Mouse (Mus musculus) CH12.LX (cell line): ENCODE results near the gene Cib1. TPM values are rescaled to one million over a fixed set of nuclear protein-coding genes. Genes with fewer than 3 reads are reported as not detected.

ENCODE experiments used
- DNase-seq: peaks from one replicate; pipeline ENCODE4 v3.0.0-alpha.2; 2013; ENCODE audit errors: extremely low read depth
- H3K27ac ChIP-seq: 2 replicates; pipeline ENCODE4 v1.5.1; 2012; ENCODE audit warnings: low read depth, mild to moderate bottlenecking, control low read depth, moderate library complexity; ENCODE audit not compliant: insufficient read depth
- H3K27me3 ChIP-seq: replicated peaks from 2 replicates; pipeline ENCODE3; 2012; ENCODE audit warnings: inconsistent platforms
- H3K36me3 ChIP-seq, 2 experiments: replicated peaks in 1 of 2; 2 replicates each; pipeline versions ENCODE3 to v1.6.1; 2012; ENCODE audit warnings: inconsistent platforms in 1 of 2, low read length in 1 of 2, mild to moderate bottlenecking in 1 of 2, mixed read lengths in 1 of 2, moderate library complexity in 1 of 2; ENCODE audit not compliant: control insufficient read depth in 1 of 2, insufficient read depth in 1 of 2
- H3K4me1 ChIP-seq, 2 experiments: 2 replicates each; pipeline ENCODE4 v1.6.1; 2012; ENCODE audit warnings: inconsistent platforms in 1 of 2, moderate library complexity in 1 of 2; ENCODE audit not compliant: insufficient read depth in 2 of 2, control insufficient read depth in 1 of 2
- H3K4me2 ChIP-seq: 2 replicates; pipeline ENCODE4 v1.6.1; 2012; ENCODE audit warnings: low read depth, mild to moderate bottlenecking, control low read depth; ENCODE audit not compliant: poor library complexity, insufficient read depth, severe bottlenecking
- H3K4me3 ChIP-seq, 3 experiments: fragments of 150-350 bp in 1 of 3; sonication (generic) in 1 of 3; replicated peaks in 1 of 3; 2 replicates each; pipeline versions ENCODE3 to v1.5.1; 2011 to 2012; ENCODE audit warnings: low read depth in 2 of 3, low read length in 2 of 3, mild to moderate bottlenecking in 2 of 3, moderate library complexity in 2 of 3, control low read depth in 1 of 3, improper control_type of control experiment in 1 of 3, inconsistent platforms in 1 of 3, mixed read lengths in 1 of 3; ENCODE audit not compliant: poor library complexity in 1 of 3
- H3K79me2 ChIP-seq: replicated peaks from 2 replicates; pipeline ENCODE4 v1.6.1; 2012; ENCODE audit warnings: mild to moderate bottlenecking, moderate library complexity; ENCODE audit not compliant: control insufficient read depth, poor library complexity, insufficient read depth, severe bottlenecking; ENCODE audit errors: extremely low read depth
- H3K9ac ChIP-seq: 2 replicates; pipeline ENCODE4 v1.6.1; 2012; ENCODE audit warnings: low read depth, mild to moderate bottlenecking, control low read depth, moderate library complexity; ENCODE audit not compliant: insufficient read depth
- H3K9me3 ChIP-seq: replicated peaks from 2 replicates; pipeline ENCODE3; 2012; ENCODE audit warnings: low read length, inconsistent platforms, mixed read lengths
- BHLHE40 ChIP-seq: IDR thresholded peaks from 2 replicates; pipeline ENCODE4 v1.6.1; 2011; ENCODE audit warnings: mild to moderate bottlenecking, low read depth, low read length, improper control_type of control experiment
- CHD1 ChIP-seq: IDR thresholded peaks from 2 replicates; pipeline ENCODE4 v1.6.1; 2012; ENCODE audit warnings: low read depth, low read length, improper control_type of control experiment, inconsistent platforms
- CHD2 ChIP-seq: IDR thresholded peaks from 2 replicates; pipeline ENCODE4 v1.6.1; 2011; ENCODE audit warnings: low read length, improper control_type of control experiment
- CTCF ChIP-seq, 2 experiments: IDR thresholded peaks in 1 of 2; conservative IDR thresholded peaks in 1 of 2; 2 replicates each; pipeline ENCODE4 v1.5.1; 2011 to 2012; ENCODE audit warnings: low read depth in 2 of 2, low read length in 2 of 2, improper control_type of control experiment in 1 of 2, inconsistent platforms in 1 of 2, mild to moderate bottlenecking in 1 of 2, moderate library complexity in 1 of 2
- E2F4 ChIP-seq: IDR thresholded peaks from 2 replicates; pipeline ENCODE4 v1.6.1; 2011; ENCODE audit warnings: low read depth, low read length, improper control_type of control experiment; ENCODE audit not compliant: insufficient replicate concordance
- ELF1 ChIP-seq: IDR thresholded peaks from 2 replicates; pipeline ENCODE4 v1.6.1; 2014; ENCODE audit warnings: low read depth, mild to moderate bottlenecking, inconsistent platforms, low read length, improper control_type of control experiment
- EP300 ChIP-seq: IDR thresholded peaks from 2 replicates; pipeline ENCODE4 v1.6.1; 2011; ENCODE audit warnings: low read length, improper control_type of control experiment
- ETS1 ChIP-seq: conservative IDR thresholded peaks from 2 replicates; pipeline ENCODE4 v1.6.1; 2012; ENCODE audit warnings: low read depth, mild to moderate bottlenecking, inconsistent platforms, low read length, improper control_type of control experiment, moderate library complexity
- IRF4 ChIP-seq: IDR thresholded peaks from 2 replicates; pipeline ENCODE4 v1.6.1; 2014; ENCODE audit warnings: low read depth, mild to moderate bottlenecking, inconsistent platforms, low read length, improper control_type of control experiment
- JUND ChIP-seq: conservative IDR thresholded peaks from 2 replicates; pipeline ENCODE4 v1.6.1; 2011; ENCODE audit warnings: low read depth, low read length, improper control_type of control experiment
- KAT2A ChIP-seq: IDR thresholded peaks from 2 replicates; pipeline ENCODE4 v1.6.1; 2012; ENCODE audit warnings: low read length, improper control_type of control experiment, inconsistent platforms; ENCODE audit not compliant: insufficient replicate concordance
- MAX ChIP-seq: IDR thresholded peaks from 2 replicates; pipeline ENCODE4 v1.6.1; 2011; ENCODE audit warnings: low read length, improper control_type of control experiment
- MAZ ChIP-seq: IDR thresholded peaks from 2 replicates; pipeline ENCODE4 v1.6.1; 2012; ENCODE audit warnings: low read depth, mild to moderate bottlenecking, inconsistent platforms, low read length, improper control_type of control experiment, moderate library complexity
- NELFE ChIP-seq: IDR thresholded peaks from 2 replicates; pipeline ENCODE4 v1.6.1; 2011; ENCODE audit warnings: low read depth, low read length, improper control_type of control experiment
- NRF1 ChIP-seq: IDR thresholded peaks from 2 replicates; pipeline ENCODE4 v1.6.1; 2014; ENCODE audit warnings: low read depth, mild to moderate bottlenecking, inconsistent platforms, low read length, improper control_type of control experiment, moderate library complexity
- RAD21 ChIP-seq: IDR thresholded peaks from 2 replicates; pipeline ENCODE4 v1.6.1; 2011; ENCODE audit warnings: low read depth, mild to moderate bottlenecking, low read length, improper control_type of control experiment, moderate library complexity
- RCOR1 ChIP-seq: conservative IDR thresholded peaks from 2 replicates; pipeline ENCODE4 v1.6.1; 2012; ENCODE audit warnings: low read depth, mild to moderate bottlenecking, inconsistent platforms, low read length, improper control_type of control experiment
- SIN3A ChIP-seq: IDR thresholded peaks from 2 replicates; pipeline ENCODE4 v1.6.1; 2012; ENCODE audit warnings: low read length, improper control_type of control experiment, inconsistent platforms
- SMC3 ChIP-seq: IDR thresholded peaks from 2 replicates; pipeline ENCODE4 v1.6.1; 2011; ENCODE audit warnings: low read depth, low read length, improper control_type of control experiment
- TBP ChIP-seq: conservative IDR thresholded peaks from 2 replicates; pipeline ENCODE4 v1.6.1; 2011; ENCODE audit warnings: low read depth, low read length, improper control_type of control experiment
- TCF12 ChIP-seq: IDR thresholded peaks from 2 replicates; pipeline ENCODE4 v1.6.1; 2014; ENCODE audit warnings: low read depth, mild to moderate bottlenecking, inconsistent platforms, low read length, improper control_type of control experiment
- USF1 ChIP-seq: IDR thresholded peaks from 2 replicates; pipeline ENCODE4 v1.6.1; 2014; ENCODE audit warnings: low read depth, mild to moderate bottlenecking, inconsistent platforms, low read length, improper control_type of control experiment
- USF2 ChIP-seq: conservative IDR thresholded peaks from 2 replicates; pipeline ENCODE4 v1.6.1; 2011; ENCODE audit warnings: low read depth, low read length, improper control_type of control experiment
- ZC3H11A ChIP-seq: IDR thresholded peaks from 2 replicates; pipeline ENCODE4 v1.6.1; 2012; ENCODE audit warnings: low read depth, mild to moderate bottlenecking, inconsistent platforms, low read length, improper control_type of control experiment
- ZKSCAN1 ChIP-seq: IDR thresholded peaks from 2 replicates; pipeline ENCODE4 v1.6.1; 2012; ENCODE audit warnings: low read depth, inconsistent platforms, low read length, improper control_type of control experiment, borderline replicate concordance
- ZNF384 ChIP-seq: IDR thresholded peaks from 2 replicates; pipeline ENCODE4 v1.6.1; 2012; ENCODE audit warnings: low read depth, low read length, improper control_type of control experiment, inconsistent platforms
- dilution Hi-C: fragments of 300-500 bp; cut with MboI; formaldehyde crosslinking; loops from 2 replicates; pipeline ENCODE4 v1.14.3; 2020; ENCODE audit warnings: low sequenced_read_pairs; ENCODE audit not compliant: extremely low pct_unique_long_range_greater_than_20kb, extremely low pct_ligation_motif_present
- in situ Hi-C: fragments of 300-500 bp; cut with MboI; formaldehyde crosslinking; loops from 3 replicates; pipeline ENCODE4 v1.14.3; 2019; ENCODE audit warnings: low sequenced_read_pairs, low pct_ligation_motif_present, low pct_unique_long_range_greater_than_20kb, mixed read lengths
- polyA plus RNA-seq: library from polyadenylated mRNA; unstranded; fragments of >175 nt; gene quantifications from 2 replicates; pipeline ENCODE4 v1.2.1, GENCODE M21; 2012; ENCODE audit warnings: low read depth; ENCODE audit not compliant: insufficient read length
- total RNA-seq, 2 experiments: library from RNA; depleted of rRNA; stranded (reverse); fragments of 300-350 nt in 1 of 2; fragments of >200 nt in 1 of 2; gene quantifications; 2 replicates each; pipeline ENCODE4 v1.2.3; 2012 to 2014

Cib1 gene
- total and polyA plus RNA-seq, 3 experiments: 29.1 to 73.1 (median 48.1) TPM

DNA sequence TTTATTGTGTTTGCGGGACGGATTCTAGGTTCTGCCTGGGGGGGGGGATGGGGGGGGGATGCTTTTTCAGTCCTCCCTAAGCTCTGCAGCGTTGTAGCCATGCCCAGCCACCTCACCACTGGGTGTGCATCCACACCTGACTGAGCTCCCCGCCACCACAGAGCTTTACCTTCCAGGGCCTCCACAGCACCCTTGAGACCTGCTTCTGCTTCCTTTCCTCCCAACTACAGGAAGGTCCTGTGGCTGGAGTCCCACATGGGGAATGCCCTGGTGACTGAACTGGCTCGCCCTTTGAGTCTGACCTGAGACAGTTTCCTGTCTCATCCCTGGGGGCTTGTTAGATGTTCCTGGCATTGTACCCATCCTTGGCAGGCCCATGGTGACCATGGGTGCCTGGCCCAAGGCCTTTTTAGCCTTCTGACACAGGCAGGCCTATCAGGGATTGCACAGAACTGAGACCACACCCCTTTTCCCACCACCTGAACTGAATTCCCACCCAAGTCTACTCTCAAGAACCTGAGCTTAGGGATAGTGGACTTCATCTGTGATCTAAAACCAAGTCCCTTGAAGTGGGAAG is 31.6 kb downstream of the Cib1 start:
- peaks cover 55% of the 10 kb centered on the region for H3K79me2 ChIP-seq
- no peaks in the 10 kb centered on the region for H3K27me3 ChIP-seq
- H3K9me3 ChIP-seq: no peaks in the 10 kb centered on the region
- H3K27ac ChIP-seq: 0 out of 2 replicates have a peak overlapping the region, but pooled peaks have one; percentile 6
- peaks cover 4 to 7% of the 10 kb centered on the region in 2 experiments for H3K36me3 ChIP-seq
- TF ChIP-seq ZC3H11A: no peak
- TF ChIP-seq BHLHE40: peak; percentile 61
- peak; percentile 49 for TF ChIP-seq IRF4
- no peak for TF ChIP-seq TBP
- no peak for TF ChIP-seq ELF1
- TF ChIP-seq TCF12: 0 out of 2 replicates have a peak, but pooled peaks have one; percentile 40
- TF ChIP-seq USF1: no peak
- TF ChIP-seq KAT2A: no peak
- TF ChIP-seq CHD1: 0 out of 2 replicates have a peak, but pooled peaks have one; percentile 2
- TF ChIP-seq MAX: no peak
- no peak for TF ChIP-seq JUND
- TF ChIP-seq NELFE: no peak
- TF ChIP-seq ZKSCAN1: no peak
- TF ChIP-seq MAZ: peak; percentile 54; the same call in 1 of the 2 replicates
- no peak for TF ChIP-seq E2F4
- no peak for TF ChIP-seq RCOR1
- TF ChIP-seq NRF1: no peak
- TF ChIP-seq ETS1: peak; percentile 65
- TF ChIP-seq EP300: peak; percentile 24; the same call in 1 of the 2 replicates
- no peak for TF ChIP-seq USF2
- in situ Hi-C loops (no loop called here), dilution Hi-C loops (no loop called here)
- H3K4me1 ChIP-seq: peaks cover 46 to 83% of the 10 kb centered on the region in 2 experiments
- no peak for DNase-seq
- H3K4me2 ChIP-seq: peak overlapping the region; percentile 90
- no peak overlapping the region for H3K4me3 ChIP-seq
- no peak overlapping the region for H3K9ac ChIP-seq

DNA sequence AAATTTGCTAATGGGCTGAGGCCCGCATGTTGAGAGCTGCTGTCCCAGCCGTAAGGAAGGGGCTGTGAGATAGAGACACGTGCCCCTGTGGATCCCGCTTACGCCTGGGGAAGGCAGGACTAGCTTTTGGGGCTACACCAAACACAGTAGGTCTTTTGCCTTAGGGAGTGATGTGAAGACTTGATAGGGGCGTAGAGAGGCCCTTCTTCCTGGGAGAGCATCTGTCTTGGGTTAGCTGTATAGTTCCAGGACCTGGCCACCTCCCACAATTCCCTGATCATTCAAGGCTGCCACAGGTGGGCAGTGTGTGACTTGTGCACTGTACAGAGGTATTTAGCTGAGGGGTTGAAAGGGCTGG is 32.0 kb downstream of the Cib1 start:
- Histone ChIP-seq H3K36me3 (peaks cover 4 to 7% of the 10 kb centered on the region in 2 experiments), H3K4me3 (peak overlapping the region in 1 of 3 experiments; percentile 91), H3K9me3 (no peaks in the 10 kb centered on the region), H3K4me1 (peaks cover 41 to 79% of the 10 kb centered on the region in 2 experiments), H3K9ac (peak overlapping the region; percentile 69), H3K27me3 (no peaks in the 10 kb centered on the region), H3K4me2 (peak overlapping the region; percentile 90), H3K79me2 (peaks cover 50% of the 10 kb centered on the region), H3K27ac (no peak overlapping the region)
- DNase-seq: no peak
- TF ChIP-seq CTCF (conservative IDR thresholded peaks at IDR 0.05 in 1 of 2, IDR thresholded peaks at IDR 0.05 in 1 of 2; ENCODE audit: low read depth in 2 of 2, low read length in 2 of 2) (peak in 1 of 2 experiments; percentile 30; a peak in 1 of 4 replicates), RAD21 (peak; percentile 11; the same call in 1 of the 2 replicates), USF2 (no peak), CHD2 (peak; percentile 49; the same call in 1 of the 2 replicates), ZKSCAN1 (no peak), RCOR1 (no peak), SIN3A (0 out of 2 replicates have a peak, but pooled peaks have one; percentile 17), NELFE (no peak), KAT2A (0 out of 2 replicates have a peak, but pooled peaks have one; percentile 18), SMC3 (no peak), MAX (no peak), ZNF384 (no peak), E2F4 (no peak), CHD1 (0 out of 2 replicates have a peak, but pooled peaks have one; percentile 33)
- dilution Hi-C loops: no loop called here
- in situ Hi-C loops: no loop called here
